Comparison of ENCODE assay signal across 17 mouse cellular contexts in the genomic region with DNA sequence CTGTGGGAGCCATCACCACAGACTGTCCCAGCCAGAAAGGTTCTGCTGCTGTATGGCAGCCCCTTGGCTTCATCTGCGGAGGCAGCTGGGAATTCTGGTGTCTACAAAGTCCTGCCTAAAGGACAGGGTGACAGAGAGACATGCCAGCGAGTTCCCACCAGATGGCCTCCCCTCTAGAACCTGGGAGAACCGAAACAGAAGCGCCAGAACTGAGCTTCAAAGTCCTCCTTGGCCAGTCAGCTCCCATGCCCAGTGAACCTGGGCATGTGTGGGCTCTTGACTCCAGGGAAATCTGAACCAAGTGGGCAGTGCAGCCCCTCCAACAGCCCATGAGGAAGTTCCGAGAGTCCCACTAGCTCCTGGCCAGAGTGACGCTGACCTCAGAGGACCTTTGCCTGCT. TPM values are rescaled to one million over a fixed set of nuclear protein-coding genes. Genes with fewer than 3 reads are reported as not detected.
DNase-seq lines count a peak whose midpoint lies in the region; ATAC-seq and TF ChIP-seq lines count a peak whose summit lies in the region.
"Had no signal": no experiment of that assay in that cellular context is flagged by ENCODE, and none has a peak within 500 bp of the region (broad histone marks: within the 10 kb centered on the region; RNA-seq: fewer than 3 reads in every experiment).

No protein-coding gene starts in this region.

- H3K27ac ChIP-seq in kidney, postnatal 0 days: no peak overlapping the region
- peak overlapping the region; percentile 23; the same call in 1 of the 2 replicates for H3K27ac ChIP-seq in bone marrow, adult 2 months (ENCODE audit: control insufficient read depth, insufficient read depth, low read depth, low read length, poor library complexity)
- H3K27ac ChIP-seq in intestine, embryonic 16.5 days (ENCODE audit: low read length): no peak overlapping the region
- H3K27ac ChIP-seq: hindbrain, embryonic 15.5 days; limb, embryonic 13.5 days; liver, embryonic 15.5 days; neural tube, embryonic 15.5 days had no signal

- no peak for TF ChIP-seq POLR2A in bone marrow, adult 2 months (IDR thresholded peaks at IDR 0.05; ENCODE audit: borderline replicate concordance, control insufficient read depth, low read depth, low read length)

- H3K36me3 ChIP-seq in kidney, postnatal 0 days (ENCODE audit: insufficient read depth, low read length): no peaks in the 10 kb centered on the region
- no peaks in the 10 kb centered on the region for H3K36me3 ChIP-seq in intestine, embryonic 16.5 days (ENCODE audit: control insufficient read depth, insufficient read depth, low read length)
- H3K36me3 ChIP-seq: liver, embryonic 15.5 days had no signal

- peak; percentile 73 for DNase-seq in cerebellum, adult 11-12 months
- no peak for DNase-seq in cerebellum, adult 11 months
- DNase-seq in kidney, postnatal 0 days (ENCODE audit: low spot score): no peak
- DNase-seq in kidney, postnatal 14 days: no peak
- peak; percentile 63 to 64 for DNase-seq in cerebellum, postnatal 25 days
- no peak for DNase-seq in layer of hippocampus, adult 11-12 months (ENCODE audit: low spot score)
- DNase-seq: gastrocnemius, postnatal 14 days; kidney, adult 2 months; lung, postnatal 14 days; thymus, postnatal 14 days had no signal

- 0 out of 2 replicates have a peak, but pooled peaks have one; percentile 30 for ATAC-seq in kidney, postnatal 0 days (replicated peaks; ENCODE audit: low FRiP score, low read depth)
- no peak for ATAC-seq in intestine, embryonic 16.5 days

- WGBS in kidney, postnatal 0 days: 79% methylated on average over 6 of the region's 6 CpGs
- 78% methylated on average over 6 of the region's 6 CpGs for WGBS in bone marrow, adult 2 months
- 78% methylated on average over 6 of the region's 6 CpGs for WGBS in intestine, embryonic 16.5 days

- no peaks in the 10 kb centered on the region for H3K27me3 ChIP-seq in kidney, postnatal 0 days (ENCODE audit: insufficient read depth, low read length)
- H3K27me3 ChIP-seq in intestine, embryonic 16.5 days (replicated peaks; ENCODE audit: control insufficient read depth, insufficient read depth, low read length): no peaks in the 10 kb centered on the region
- H3K27me3 ChIP-seq: embryonic facial prominence, embryonic 12.5 days; hindbrain, embryonic 15.5 days; limb, embryonic 13.5 days; liver, embryonic 15.5 days; neural tube, embryonic 15.5 days had no signal

- TF ChIP-seq CTCF in kidney, postnatal 0 days (IDR thresholded peaks at IDR 0.05; ENCODE audit: low read depth): no peak
- no peak for TF ChIP-seq CTCF in bone marrow, adult 2 months (IDR thresholded peaks at IDR 0.05; ENCODE audit: control insufficient read depth, insufficient read depth, low read length)

- no peaks in the 10 kb centered on the region for H3K9me3 ChIP-seq in kidney, postnatal 0 days (replicated peaks; ENCODE audit: low read length)
- no peaks in the 10 kb centered on the region for H3K9me3 ChIP-seq in intestine, embryonic 16.5 days (ENCODE audit: control insufficient read depth, low read length)
- H3K9me3 ChIP-seq: embryonic facial prominence, embryonic 12.5 days; hindbrain, embryonic 15.5 days; limb, embryonic 13.5 days; liver, embryonic 15.5 days; neural tube, embryonic 15.5 days had no signal

- H3K4me1 ChIP-seq in kidney, postnatal 0 days (replicated peaks; ENCODE audit: insufficient read depth, low read length): 0 out of 2 replicates have a peak, but pooled peaks cover 8% of the 10 kb centered on the region
- peaks cover 2% of the 10 kb centered on the region; the same call in 1 of the 2 replicates for H3K4me1 ChIP-seq in bone marrow, adult 2 months (ENCODE audit: control insufficient read depth, insufficient read depth, low read length)
- H3K4me1 ChIP-seq in intestine, embryonic 16.5 days (ENCODE audit: control insufficient read depth, insufficient read depth, low read length): peaks cover 16% of the 10 kb centered on the region

- H3K9ac ChIP-seq in kidney, postnatal 0 days (ENCODE audit: low read depth, low read length): no peak overlapping the region
- H3K9ac ChIP-seq in intestine, embryonic 16.5 days (ENCODE audit: low read depth, low read length): no peak overlapping the region
- H3K9ac ChIP-seq: hindbrain, embryonic 15.5 days; liver, embryonic 15.5 days; neural tube, embryonic 15.5 days had no signal

- no peak overlapping the region for H3K4me2 ChIP-seq in kidney, postnatal 0 days (ENCODE audit: low read length)
- H3K4me2 ChIP-seq in intestine, embryonic 16.5 days (ENCODE audit: low read depth, low read length): no peak overlapping the region
- H3K4me2 ChIP-seq: embryonic facial prominence, embryonic 12.5 days; hindbrain, embryonic 15.5 days; limb, embryonic 13.5 days; liver, embryonic 15.5 days; neural tube, embryonic 15.5 days had no signal

- H3K4me3 ChIP-seq in kidney, postnatal 0 days (replicated peaks; ENCODE audit: low read depth, low read length): no peak overlapping the region
- no peak overlapping the region for H3K4me3 ChIP-seq in bone marrow, adult 2 months (replicated peaks; ENCODE audit: control insufficient read depth, low read depth, low read length)
- no peak overlapping the region for H3K4me3 ChIP-seq in intestine, embryonic 16.5 days (ENCODE audit: low read length)
- H3K4me3 ChIP-seq: embryonic facial prominence, embryonic 12.5 days; hindbrain, embryonic 15.5 days; limb, embryonic 13.5 days; liver, embryonic 15.5 days; neural tube, embryonic 15.5 days had no signal

RNA-seq across cellular contexts. Expression of a gene that starts 24.4 kb away (rescaled TPM):
- 14.3 and 14.6 TPM in 2 replicates for polyA plus RNA-seq in kidney, postnatal 0 days (2015; fragmentation: Nextera tagmentation; extraction: Ambion mirVana)
- polyA plus RNA-seq in bone marrow, adult 2 months (2011; ENCODE audit: insufficient read depth, insufficient read length, low replicate concordance, missing spikeins): 2.5 and 3.2 TPM in 2 replicates
- 18.1 TPM in 2 replicates for polyA plus RNA-seq in intestine, embryonic 16.5 days (2015; fragmentation: Nextera tagmentation; extraction: Ambion mirVana)

RNA-seq across cellular contexts. Expression of a gene that starts 38.4 kb away (rescaled TPM):
- polyA plus RNA-seq in kidney, postnatal 0 days (2015; fragmentation: Nextera tagmentation; extraction: Ambion mirVana): 0.45 and 0.48 TPM in 2 replicates
- not detected in 2 replicates for polyA plus RNA-seq in bone marrow, adult 2 months (2011; ENCODE audit: insufficient read depth, insufficient read length, low replicate concordance, missing spikeins)
- polyA plus RNA-seq in intestine, embryonic 16.5 days (2015; fragmentation: Nextera tagmentation; extraction: Ambion mirVana): 0.58 and 1.2 TPM in 2 replicates
- polyA plus RNA-seq: kidney, adult 2 months; liver, embryonic 15.5 days had no signal

RNA-seq across cellular contexts. Expression of a gene that starts 47.1 kb away (rescaled TPM):
- polyA plus RNA-seq in kidney, postnatal 0 days (2015; fragmentation: Nextera tagmentation; extraction: Ambion mirVana): 7.0 and 7.8 TPM in 2 replicates
- 1.7 and 2.7 TPM in 2 replicates for polyA plus RNA-seq in bone marrow, adult 2 months (2011; ENCODE audit: insufficient read depth, insufficient read length, low replicate concordance, missing spikeins)
- polyA plus RNA-seq in intestine, embryonic 16.5 days (2015; fragmentation: Nextera tagmentation; extraction: Ambion mirVana): 5.4 and 6.3 TPM in 2 replicates

RNA-seq across cellular contexts. Expression of a gene that starts 47.2 kb away (rescaled TPM):
- 0.13 and 0.18 TPM in 2 replicates for polyA plus RNA-seq in kidney, postnatal 0 days (2015; fragmentation: Nextera tagmentation; extraction: Ambion mirVana)
- 1.1 and 1.5 TPM in 2 replicates for polyA plus RNA-seq in bone marrow, adult 2 months (2011; ENCODE audit: insufficient read depth, insufficient read length, low replicate concordance, missing spikeins)
- polyA plus RNA-seq in intestine, embryonic 16.5 days (2015; fragmentation: Nextera tagmentation; extraction: Ambion mirVana): 0.32 and 0.34 TPM in 2 replicates
- polyA plus RNA-seq: liver, embryonic 15.5 days had no signal

RNA-seq across cellular contexts. Expression of a gene that starts 53.3 kb away (rescaled TPM):
- polyA plus RNA-seq in kidney, postnatal 0 days (2015; fragmentation: Nextera tagmentation; extraction: Ambion mirVana): 41.1 and 42.2 TPM in 2 replicates
- 2.1 and 9.9 TPM in 2 replicates for polyA plus RNA-seq in bone marrow, adult 2 months (2011; ENCODE audit: insufficient read depth, insufficient read length, low replicate concordance, missing spikeins)
- polyA plus RNA-seq in intestine, embryonic 16.5 days (2015; fragmentation: Nextera tagmentation; extraction: Ambion mirVana): 35.4 and 37.8 TPM in 2 replicates

Comparison
In these comparisons a context has a peak if more than half of its experiments do, and no peak if none do; other contexts are left out.
1. DNase-seq: peak in cerebellum, adult 11-12 months (single experiment) and cerebellum, postnatal 25 days (2 of 2); none in cerebellum, adult 11 months (single experiment), kidney, postnatal 0 days (single experiment), kidney, postnatal 14 days (single experiment) and layer of hippocampus, adult 11-12 months (single experiment).